Mouse (Mus musculus): ENCODE results near the gene Pnpla3.

GRCm38 (mm10) chr15:84212756-84213105, 45.1 kb downstream of the Pnpla3 start:
- TF ChIP-seq E2F4 (IDR thresholded peaks at IDR 0.05; ENCODE audit: insufficient read depth) (no peak), POLR2A (IDR thresholded peaks at IDR 0.05; ENCODE audit: insufficient read length, low read depth) (no peak)
